Mouse (Mus musculus) small intestine, adult 2 months (tissue): ENCODE data around the gene Dad1. TPM values are rescaled to one million over a fixed set of nuclear protein-coding genes. Genes with fewer than 3 reads are reported as not detected.
"Not testable (repeated sequence)": the region's sequence is repeated elsewhere in the genome, so short reads cannot be mapped to it uniquely, and the experiment has no call there.

Source experiments
- H3K27ac ChIP-seq: fragments of 200-500 bp; 2 replicates; pipeline ENCODE4 v1.5.1; 2012; ENCODE audit warnings: low read depth, low read length, control low read depth, inconsistent platforms; ENCODE audit not compliant: insufficient read depth
- H3K27me3 ChIP-seq: fragments of 200-500 bp; 2 replicates; pipeline ENCODE4 v1.6.1; 2012; ENCODE audit warnings: mild to moderate bottlenecking, moderate library complexity, low read length, inconsistent platforms; ENCODE audit not compliant: control insufficient read depth, insufficient read depth
- H3K36me3 ChIP-seq: fragments of 200-500 bp; 2 replicates; pipeline ENCODE4 v1.6.1; 2012; ENCODE audit warnings: mild to moderate bottlenecking, low read length, control low read depth, inconsistent platforms; ENCODE audit not compliant: control insufficient read depth, insufficient read depth
- H3K4me1 ChIP-seq: fragments of 200-500 bp; 2 replicates; pipeline ENCODE4 v1.6.1; 2012; ENCODE audit warnings: low read length, inconsistent platforms, mixed read lengths; ENCODE audit not compliant: control insufficient read depth, insufficient read depth, insufficient read length
- H3K4me3 ChIP-seq: fragments of 200-500 bp; 2 replicates; pipeline ENCODE4 v1.5.1; 2012; ENCODE audit warnings: low read depth, mild to moderate bottlenecking, control low read depth, inconsistent platforms, low read length, moderate library complexity
- CTCF ChIP-seq: fragments of 200-500 bp; IDR thresholded peaks from 2 replicates; pipeline ENCODE4 v1.5.1; 2012; ENCODE audit warnings: low read depth, mild to moderate bottlenecking, control low read depth, inconsistent platforms, low read length, moderate library complexity, mixed read lengths; ENCODE audit not compliant: insufficient replicate concordance, insufficient read length; ENCODE audit errors: extremely low read depth
- POLR2A ChIP-seq: fragments of 200-500 bp; IDR thresholded peaks from 2 replicates; pipeline ENCODE4 v1.6.1; 2012; ENCODE audit warnings: low read depth, mild to moderate bottlenecking, control low read depth, inconsistent platforms, low read length, moderate library complexity
- WGBS: fragments of 180-500 bp; shearing (Covaris S2); methylation state at CpG from one replicate; pipeline ENCODE4 v1.1.7; 2018; 5-methylcytosine and 5-hydroxymethylcytosine counted together
- polyA plus RNA-seq: library from polyadenylated mRNA; depleted of rRNA; stranded (reverse); fragments of >200 nt; gene quantifications from 2 replicates; pipeline ENCODE4 v1.2.3, GENCODE M21; 2012

Gene Dad1
- polyA plus RNA-seq, 1 experiment, result 627 TPM

DNA sequence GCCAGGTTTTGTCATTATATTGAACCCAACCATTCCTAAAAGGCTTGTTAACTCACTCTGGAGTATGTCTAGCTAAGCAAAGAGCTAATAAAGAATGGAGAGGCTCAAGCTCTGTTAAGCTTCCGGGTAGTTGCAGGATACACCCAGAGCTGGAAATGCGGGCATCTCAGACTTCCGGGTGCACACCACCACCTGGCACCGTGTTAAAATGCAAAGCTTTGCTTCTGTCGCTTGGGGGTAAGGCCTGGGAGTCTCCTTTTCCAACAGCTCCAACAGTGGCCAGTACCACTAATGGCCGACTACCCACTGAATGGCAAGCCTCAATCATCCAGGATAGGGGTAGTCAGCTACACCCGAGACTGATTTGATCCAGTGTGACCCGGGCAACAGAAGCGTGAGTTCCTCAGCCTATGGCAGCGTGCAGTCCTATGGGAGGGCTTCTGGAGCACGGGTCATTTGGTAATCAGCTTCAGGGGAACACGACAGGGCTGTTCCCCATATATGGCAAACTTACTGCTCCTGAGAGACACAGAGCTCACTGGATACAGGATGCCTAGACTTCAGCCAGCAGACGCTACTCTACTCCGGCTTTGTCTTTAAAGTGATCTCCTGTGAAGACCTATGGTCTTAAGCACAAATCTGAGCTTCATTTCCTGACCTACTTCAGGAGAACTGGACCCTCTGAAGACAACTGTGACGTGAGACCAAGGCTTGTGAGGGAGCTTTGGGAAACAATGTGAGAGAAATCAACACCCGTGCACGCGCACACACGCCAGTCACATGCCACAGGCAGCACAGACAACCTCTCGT, 19.5 kb downstream of the Dad1 start:
- Histone ChIP-seq H3K4me3 (no peak overlapping the region), H3K27me3 (no peaks in the 10 kb centered on the region), H3K27ac (peak overlapping the region; percentile 96), H3K36me3 (peaks cover 12% of the 10 kb centered on the region), H3K4me1 (peaks cover 33% of the 10 kb centered on the region)
- TF ChIP-seq CTCF (no peak), POLR2A (no peak)
- 60% methylated on average over 20 of the region's 20 CpGs for WGBS

DNA sequence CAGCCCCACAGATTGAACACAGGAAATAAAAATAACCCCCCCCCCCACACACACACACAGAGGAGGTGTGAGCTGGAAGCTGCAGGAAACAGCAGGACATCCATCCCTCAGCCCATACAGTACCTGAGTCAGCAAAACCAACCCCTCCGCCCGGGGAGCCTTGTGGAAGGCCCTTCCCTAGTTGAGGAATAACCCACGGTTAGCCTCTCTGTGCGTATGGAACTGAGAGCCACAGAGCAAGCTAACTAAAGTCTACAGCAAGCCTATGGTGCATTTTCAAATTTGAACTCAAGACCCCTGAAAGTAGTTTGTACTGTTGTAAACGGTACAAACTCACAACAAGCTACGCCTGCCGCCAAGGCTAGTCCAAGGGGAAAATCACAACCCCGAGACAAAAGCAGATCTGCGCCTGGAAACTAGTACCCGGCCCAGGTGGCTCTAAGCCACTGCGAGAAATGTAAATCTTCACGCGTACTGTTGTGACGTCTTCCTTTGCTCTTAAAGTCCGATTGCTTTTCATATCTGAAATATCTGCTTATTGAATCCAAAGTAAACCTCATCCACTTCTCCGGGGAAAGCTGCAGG, 20.3 kb downstream of the Dad1 start:
- Histone ChIP-seq H3K4me3 (peak overlapping the region; percentile 13; the same call in 1 of the 2 replicates), H3K27ac (peak overlapping the region; percentile 96), H3K27me3 (no peaks in the 10 kb centered on the region), H3K36me3 (peaks cover 8% of the 10 kb centered on the region), H3K4me1 (peaks cover 41% of the 10 kb centered on the region)
- TF ChIP-seq CTCF, result no peak
- TF ChIP-seq POLR2A, result no peak
- WGBS, result 22% methylated on average over 16 of the region's 16 CpGs

DNA sequence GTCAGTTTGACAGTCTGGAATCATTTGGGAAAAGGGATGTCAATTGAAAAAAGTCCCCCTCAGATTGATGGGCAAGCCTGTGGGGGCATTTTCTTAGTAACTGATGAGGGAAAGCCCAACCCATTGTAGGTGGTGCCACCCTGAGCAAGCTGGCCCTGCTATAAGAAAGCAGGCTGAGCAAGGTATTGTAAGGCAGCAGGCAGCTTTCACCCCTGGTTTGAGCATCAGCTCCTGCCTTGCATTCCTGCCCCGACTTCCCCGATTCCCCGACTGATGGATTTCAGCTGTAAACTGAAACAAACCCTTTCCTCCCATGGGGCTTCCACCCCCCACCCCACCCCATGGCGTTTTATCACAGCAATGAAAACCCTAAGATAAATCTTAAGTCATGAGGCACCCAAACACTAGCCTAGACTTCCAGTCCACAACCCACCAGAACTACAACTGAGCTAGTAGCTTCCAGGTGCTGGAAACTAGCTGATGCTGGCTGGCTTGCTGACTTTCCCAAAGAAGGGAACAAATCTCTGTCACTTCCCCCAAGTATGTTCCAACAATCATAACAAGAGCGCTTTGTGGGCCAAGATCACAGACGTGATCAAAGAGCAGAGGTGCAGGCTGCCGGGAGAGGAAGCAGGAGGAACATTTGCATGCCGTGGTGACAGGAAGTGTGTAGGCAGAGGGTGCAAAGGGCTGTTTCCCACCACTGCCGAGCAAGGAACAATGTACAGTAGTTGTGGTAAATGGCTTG, 20.9 kb downstream of the Dad1 start:
- Histone ChIP-seq H3K4me1 (peaks cover 42% of the 10 kb centered on the region), H3K27ac (peak overlapping the region; percentile 96), H3K4me3 (peak overlapping the region; percentile 13; the same call in 1 of the 2 replicates), H3K36me3 (peaks cover 4% of the 10 kb centered on the region), H3K27me3 (no peaks in the 10 kb centered on the region)
- TF ChIP-seq CTCF, result no peak
- peak; percentile 51 for TF ChIP-seq POLR2A
- 4% methylated on average over 9 of the region's 9 CpGs for WGBS

DNA sequence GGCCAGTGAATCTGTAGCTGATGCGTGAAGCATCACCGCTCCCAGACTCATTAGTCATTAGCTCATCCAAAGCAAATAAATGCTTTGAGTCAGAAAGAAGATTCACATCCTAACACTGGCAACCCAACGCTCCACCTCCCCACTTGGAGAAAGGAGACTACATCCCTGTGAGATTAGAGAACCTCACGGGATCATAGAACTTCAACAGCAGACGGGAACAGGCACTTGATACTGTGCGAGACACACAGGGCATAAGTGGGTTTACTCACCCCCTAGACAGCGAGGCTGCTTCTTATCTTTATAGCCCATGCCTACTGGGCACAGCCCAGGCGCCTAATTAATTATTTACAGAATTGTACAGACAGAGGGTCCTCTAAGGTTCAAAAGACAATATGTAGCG, 21.8 kb downstream of the Dad1 start:
- Histone ChIP-seq H3K4me1 (peaks cover 42% of the 10 kb centered on the region), H3K4me3 (no peak overlapping the region), H3K27ac (peak overlapping the region; percentile 96), H3K27me3 (no peaks in the 10 kb centered on the region), H3K36me3 (peaks cover 2% of the 10 kb centered on the region)
- 18% methylated on average over 9 of the region's 9 CpGs for WGBS
- no peak for TF ChIP-seq CTCF

DNA sequence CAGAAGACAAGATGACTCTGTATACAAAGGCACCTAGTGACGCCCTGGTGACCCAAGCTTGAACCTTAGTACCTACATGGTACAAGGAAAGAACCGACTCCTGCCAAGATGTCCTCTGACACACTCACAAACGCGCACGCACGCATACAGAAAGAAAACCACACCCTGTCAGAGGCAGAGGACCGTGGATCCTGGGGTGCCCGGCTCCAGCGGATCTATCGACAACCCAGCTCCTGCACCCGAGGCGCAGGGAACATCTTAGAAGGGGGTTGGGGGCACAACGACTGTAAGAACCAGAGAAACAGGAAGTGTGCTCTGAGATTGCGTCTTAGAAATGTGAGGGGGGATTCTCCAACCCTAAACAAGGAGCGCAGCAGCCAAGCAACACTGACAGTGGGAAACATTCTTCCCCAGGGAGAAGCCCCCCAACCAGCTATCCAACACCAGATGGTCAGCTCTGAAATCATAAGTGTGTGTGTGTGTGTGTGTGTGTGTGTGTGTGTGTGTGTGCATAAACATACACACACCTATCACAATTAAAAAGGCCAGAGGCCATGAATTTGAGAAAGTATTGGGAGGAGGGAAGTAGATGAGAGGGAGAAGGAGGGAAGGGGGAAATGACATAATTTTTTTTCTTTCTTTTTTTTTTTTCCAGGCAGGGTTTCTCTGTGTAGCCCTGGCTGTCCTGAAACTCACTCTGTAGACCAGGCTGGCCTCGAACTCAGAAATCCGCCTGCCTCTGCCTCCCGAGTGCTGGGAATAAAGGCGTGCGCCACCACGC, 22.5 kb downstream of the Dad1 start:
- TF ChIP-seq CTCF (no peak), POLR2A (no peak; the same call in 1 of the 2 replicates)
- Histone ChIP-seq H3K27ac (peak overlapping the region; percentile 96), H3K4me3 (peak overlapping the region; percentile 46), H3K4me1 (peaks cover 48% of the 10 kb centered on the region), H3K27me3 (no peaks in the 10 kb centered on the region), H3K36me3 (no peaks in the 10 kb centered on the region; the same call in none of the 2 replicates)
- 20% methylated on average over 21 of the region's 21 CpGs for WGBS

DNA sequence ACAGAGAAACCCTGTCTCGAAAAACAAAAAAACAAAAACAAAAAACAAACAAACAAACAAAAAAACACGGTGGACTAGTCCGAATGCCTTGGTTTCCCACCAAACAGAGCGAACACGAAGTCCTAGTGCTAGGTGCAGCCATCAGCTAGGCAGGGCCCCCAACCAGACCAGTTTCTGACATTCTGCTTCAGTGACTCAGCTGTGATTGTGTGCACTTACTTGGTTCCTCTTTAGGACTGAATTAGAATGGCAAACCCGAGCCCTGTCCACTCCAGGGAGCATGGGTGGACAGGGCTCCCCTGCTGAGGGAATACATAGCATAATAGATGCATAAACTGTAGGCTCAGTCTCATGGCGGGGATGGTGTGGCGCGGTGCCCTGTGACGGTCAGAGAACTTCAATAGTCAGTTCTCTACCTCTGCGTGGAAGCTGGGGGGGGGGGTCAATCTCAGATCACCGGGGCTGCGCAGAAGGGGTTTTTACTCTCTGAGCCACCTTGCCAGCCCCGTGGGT, 23.2 kb downstream of the Dad1 start:
- Histone ChIP-seq H3K27ac (peak overlapping the region; percentile 96), H3K36me3 (no peaks in the 10 kb centered on the region; the same call in none of the 2 replicates), H3K4me3 (0 out of 2 replicates have a peak overlapping the region, but pooled peaks have one; percentile 46), H3K27me3 (no peaks in the 10 kb centered on the region), H3K4me1 (peaks cover 52% of the 10 kb centered on the region)
- TF ChIP-seq CTCF, result no peak
- TF ChIP-seq POLR2A, result no peak
- WGBS, result 50% methylated on average over 14 of the region's 14 CpGs

DNA sequence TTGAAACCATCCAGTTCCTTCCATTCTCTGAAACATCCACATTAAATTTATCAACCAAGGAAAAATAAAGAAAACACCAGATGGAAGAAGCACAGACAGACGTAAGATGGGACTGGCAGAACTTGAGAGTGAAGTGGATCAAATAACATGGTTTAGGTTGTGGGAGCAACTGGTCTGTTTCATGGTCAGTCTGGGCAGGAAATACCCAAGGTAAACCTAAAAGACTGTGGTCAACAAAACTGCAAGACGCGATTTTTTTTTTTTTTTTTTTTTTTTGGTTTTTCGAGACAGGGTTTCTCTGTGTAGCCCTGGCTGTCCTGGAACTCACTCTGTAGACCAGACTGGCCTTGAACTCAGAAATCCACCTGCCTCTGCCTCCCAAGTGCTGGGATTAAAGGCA, 24.1 kb downstream of the Dad1 start:
- H3K27me3 ChIP-seq, H3K36me3 ChIP-seq, H3K27ac ChIP-seq, H3K4me3 ChIP-seq: not testable (repeated sequence)
- WGBS, result 73% methylated on average over 4 of the region's 4 CpGs
- H3K4me1 ChIP-seq, result peaks cover 50% of the 10 kb centered on the region
